Mouse (Mus musculus) heart, embryonic 15.5 days (tissue): ENCODE data around the gene Slc5a6. TPM values are rescaled to one million over a fixed set of nuclear protein-coding genes. Genes with fewer than 3 reads are reported as not detected.
A peak's percentile ranks its signal among the peaks of the same experiment; 100 is the strongest.
"Not testable (repeated sequence)": the region's sequence is repeated elsewhere in the genome, so short reads cannot be mapped to it uniquely, and the experiment has no call there.

ENCODE experiments used
- ATAC-seq: fragments of 200-750 bp; cut with Nextera tagmentation; replicated peaks from 2 replicates; pipeline ENCODE4 v1.8.0; 2017; ENCODE audit warnings: low read depth, moderate TSS enrichment; ENCODE audit not compliant: insufficient number of reproducible peaks, insufficient read depth, low FRiP score
- H3K27ac ChIP-seq: fragments of 300-500 bp; sonication (generic); 2 replicates; pipeline ENCODE4 v1.5.1; 2015; ENCODE audit warnings: mild to moderate bottlenecking, inconsistent platforms
- H3K27me3 ChIP-seq: fragments of 300-500 bp; sonication (generic); 2 replicates; pipeline ENCODE4 v1.6.1; 2015; ENCODE audit warnings: inconsistent platforms
- H3K36me3 ChIP-seq: fragments of 300-500 bp; sonication (generic); 2 replicates; pipeline ENCODE4 v1.6.1; 2015; ENCODE audit warnings: mild to moderate bottlenecking, inconsistent platforms
- H3K4me1 ChIP-seq: fragments of 300-500 bp; sonication (generic); replicated peaks from 2 replicates; pipeline ENCODE4 v1.6.1; 2015; ENCODE audit warnings: inconsistent platforms
- H3K4me2 ChIP-seq: fragments of 300-500 bp; sonication (generic); 2 replicates; pipeline ENCODE4 v1.6.1; 2015; ENCODE audit warnings: inconsistent platforms, mild to moderate bottlenecking, moderate library complexity
- H3K4me3 ChIP-seq: fragments of 300-500 bp; sonication (generic); 2 replicates; pipeline ENCODE4 v1.5.1; 2015; ENCODE audit warnings: mild to moderate bottlenecking, inconsistent platforms
- H3K9ac ChIP-seq: fragments of 300-500 bp; sonication (generic); 2 replicates; pipeline ENCODE4 v1.6.1; 2015; ENCODE audit warnings: mild to moderate bottlenecking, inconsistent platforms
- H3K9me3 ChIP-seq: fragments of 300-500 bp; sonication (generic); replicated peaks from 2 replicates; pipeline ENCODE4 v1.6.1; 2016; ENCODE audit warnings: inconsistent platforms
- WGBS: fragments of 180-500 bp; shearing (Covaris S2); methylation state at CpG from one replicate; pipeline ENCODE4 v1.1.7; 2015; ENCODE audit warnings: mixed read lengths; 5-methylcytosine and 5-hydroxymethylcytosine counted together
- polyA plus RNA-seq: library from polyadenylated mRNA; unstranded; fragments of >200 nt; fragmentation: Nextera tagmentation; extraction: Ambion mirVana; gene quantifications from 2 replicates; pipeline ENCODE4 v1.2.1, GENCODE M21; 2015

Gene Slc5a6
- polyA plus RNA-seq, 1 experiment from 2014 or later, result 5.8 TPM

GRCm38 (mm10) chr5:31055216-31056140 lies 6.8 kb upstream of the Slc5a6 start:
- Histone ChIP-seq H3K4me2 (peak overlapping the region; percentile 96), H3K9ac (peak overlapping the region; percentile 68), H3K4me3 (peak overlapping the region; percentile 60), H3K36me3 (peaks cover 34% of the 10 kb centered on the region; the same call in 1 of the 2 replicates), H3K4me1 (peaks cover 15% of the 10 kb centered on the region), H3K27me3 (no peaks in the 10 kb centered on the region), H3K9me3 (no peaks in the 10 kb centered on the region), H3K27ac (peak overlapping the region; percentile 63; the same call in 1 of the 2 replicates)
- peak; percentile 32; the same call in 1 of the 2 replicates for ATAC-seq
- WGBS, result 22% methylated on average over 19 of the region's 19 CpGs

DNA sequence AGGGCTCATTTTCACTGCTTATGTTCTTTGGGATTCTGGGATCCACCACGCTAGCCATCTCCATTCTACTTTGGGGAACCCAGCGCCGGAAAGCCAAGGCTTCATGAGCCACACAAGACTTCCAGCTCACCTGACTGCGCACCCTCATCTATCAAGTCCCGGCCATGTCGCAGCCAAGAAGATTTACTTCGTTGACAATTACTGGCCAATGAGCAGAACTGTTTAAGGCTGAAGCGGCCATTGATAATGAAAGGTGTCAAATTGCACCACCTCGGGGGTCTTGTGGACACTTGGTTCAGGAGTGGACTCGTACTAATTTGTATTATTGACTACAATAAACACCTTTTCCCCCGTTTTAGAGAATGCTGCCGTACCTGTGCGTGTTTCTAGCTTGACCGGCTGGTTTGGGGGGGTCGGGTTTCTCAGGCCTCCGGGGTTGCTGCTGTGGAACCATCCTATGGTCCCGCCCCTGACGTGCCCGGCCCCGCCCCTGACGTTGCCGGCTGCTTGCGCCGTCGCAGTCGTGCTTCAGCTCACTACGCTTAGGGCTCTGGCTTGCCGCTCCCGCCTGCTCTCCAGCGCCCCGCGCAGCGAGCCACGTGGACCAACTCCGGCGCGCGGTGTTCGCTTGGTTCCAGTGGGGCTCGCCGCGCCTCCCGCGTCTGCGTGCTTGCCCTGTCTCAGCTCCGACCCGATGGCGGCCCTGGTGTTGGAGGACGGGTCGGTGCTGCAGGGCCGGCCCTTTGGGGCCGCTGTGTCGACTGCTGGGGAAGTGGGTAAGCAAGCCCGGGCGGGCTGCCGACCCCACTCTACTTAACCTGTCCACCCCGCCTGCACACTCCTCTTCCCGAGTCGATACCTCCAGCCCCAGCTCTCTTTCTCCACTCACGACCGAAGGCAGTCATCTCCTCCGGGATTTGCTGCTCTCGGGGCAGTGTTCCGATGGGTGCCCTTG lies 5.8 kb upstream of the Slc5a6 start, which contains the start of gene Cad:
TSS of gene Cad (plus strand) at position 520 of the 955 bp plus-strand sequence.
- H3K9ac ChIP-seq, result peak within 1 kb of the TSS; percentile 68

GRCm38 (mm10) chr5:31053728-31054127 lies 5.0 kb upstream of the Slc5a6 start:
- not testable (repeated sequence) for H3K27me3 ChIP-seq, H3K9me3 ChIP-seq, ATAC-seq, H3K9ac ChIP-seq
- H3K4me3 ChIP-seq, result peak overlapping the region; percentile 60
- H3K27ac ChIP-seq, result peak overlapping the region; percentile 63
- WGBS, result 74% methylated on average over 4 of the region's 4 CpGs
- peaks cover 20% of the 10 kb centered on the region for H3K4me1 ChIP-seq
- peaks cover 17% of the 10 kb centered on the region; the same call in 1 of the 2 replicates for H3K36me3 ChIP-seq
- peak overlapping the region; percentile 96 for H3K4me2 ChIP-seq

More for the DNA sequence above, 5.8 kb upstream of the Slc5a6 start, which contains the start of gene Cad:
- under 1% methylated on average over 64 of the region's 64 CpGs for WGBS
- peak; percentile 96 for ATAC-seq
- H3K27me3 ChIP-seq, result no peaks in the 10 kb centered on the region
- H3K27ac ChIP-seq, result peak within 1 kb of the TSS; percentile 63
- peak within 1 kb of the TSS; percentile 60 for H3K4me3 ChIP-seq
- peaks cover 25% of the 10 kb centered on the region; the same call in 1 of the 2 replicates for H3K36me3 ChIP-seq
- H3K4me1 ChIP-seq, result peaks cover 17% of the 10 kb centered on the region
- no peaks in the 10 kb centered on the region for H3K9me3 ChIP-seq
- peak within 1 kb of the TSS; percentile 96 for H3K4me2 ChIP-seq

DNA sequence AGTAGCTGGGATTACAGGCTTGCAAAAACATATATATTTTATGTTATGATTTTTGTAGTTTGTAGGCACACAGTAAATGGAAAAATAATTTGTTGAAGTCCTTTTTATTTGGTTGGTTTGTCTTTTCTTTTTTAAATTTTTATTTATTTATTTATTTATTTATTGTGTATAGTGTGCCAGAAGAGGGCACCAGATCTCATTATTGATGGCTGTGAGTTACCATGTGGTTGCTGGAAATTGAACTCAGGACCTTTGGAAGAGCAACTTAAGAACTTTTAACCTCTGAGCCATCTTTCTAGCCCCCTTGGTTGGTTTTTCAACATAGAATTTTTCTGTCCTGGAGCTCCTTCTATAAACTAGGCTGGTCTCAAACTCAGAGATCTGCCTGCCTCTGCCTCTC lies 1.7 kb upstream of the Slc5a6 start:
- no peaks in the 10 kb centered on the region for H3K27me3 ChIP-seq
- H3K4me3 ChIP-seq, result no peak overlapping the region
- no peak overlapping the region for H3K27ac ChIP-seq
- no peak overlapping the region for H3K9ac ChIP-seq
- 0 out of 2 replicates have a peak, but pooled peaks cover 8% of the 10 kb centered on the region for H3K36me3 ChIP-seq
- ATAC-seq, result no peak
- peaks cover 18% of the 10 kb centered on the region for H3K4me1 ChIP-seq
- no peak overlapping the region for H3K4me2 ChIP-seq
- no peaks in the 10 kb centered on the region for H3K9me3 ChIP-seq

- WGBS, result under 1% methylated on average over 73 of the region's 73 CpGs
Observed at GRCm38 (mm10) chr5:31047848-31048762, 619 bp downstream of the Slc5a6 start, which contains the start of gene Atraid. Atraid (plus strand) TSS chr5:31048312.

GRCm38 (mm10) chr5:31047074-31047473 lies 1.6 kb downstream of the Slc5a6 start:
- H3K27me3 ChIP-seq, result no peaks in the 10 kb centered on the region
- no peak for ATAC-seq
- H3K9me3 ChIP-seq, result no peaks in the 10 kb centered on the region
- peaks cover 8% of the 10 kb centered on the region; the same call in 1 of the 2 replicates for H3K36me3 ChIP-seq
- 76% methylated on average over 5 of the region's 5 CpGs for WGBS
- peak overlapping the region; percentile 86 for H3K4me2 ChIP-seq
- no peak overlapping the region; the same call in 1 of the 2 replicates for H3K27ac ChIP-seq
- H3K9ac ChIP-seq, result peak overlapping the region; percentile 93; the same call in 1 of the 2 replicates
- peaks cover 10% of the 10 kb centered on the region for H3K4me1 ChIP-seq
- peak overlapping the region; percentile 86 for H3K4me3 ChIP-seq

More at GRCm38 (mm10) chr5:31047848-31048762, 619 bp downstream of the Slc5a6 start, which contains the start of gene Atraid:
- peak within 1 kb of the TSS; percentile 99 for H3K27ac ChIP-seq
- peak within 1 kb of the TSS; percentile 86 for H3K4me3 ChIP-seq
- no peaks in the 10 kb centered on the region for H3K27me3 ChIP-seq
- peaks cover 10% of the 10 kb centered on the region for H3K4me1 ChIP-seq
- peak; percentile 96 for ATAC-seq
- peak within 1 kb of the TSS; percentile 86 for H3K4me2 ChIP-seq
- H3K9ac ChIP-seq, result peak within 1 kb of the TSS; percentile 93
- H3K36me3 ChIP-seq, result peaks cover 9% of the 10 kb centered on the region; the same call in 1 of the 2 replicates
- no peaks in the 10 kb centered on the region for H3K9me3 ChIP-seq

- no peak for ATAC-seq
- peaks cover 11% of the 10 kb centered on the region; the same call in 1 of the 2 replicates for H3K36me3 ChIP-seq
- H3K27ac ChIP-seq, result no peak overlapping the region
- H3K9me3 ChIP-seq, result no peaks in the 10 kb centered on the region
- no peak overlapping the region for H3K4me3 ChIP-seq
- peaks cover 10% of the 10 kb centered on the region for H3K4me1 ChIP-seq
- H3K4me2 ChIP-seq, result no peak overlapping the region
- H3K9ac ChIP-seq, result no peak overlapping the region
- 95% methylated on average over 6 of the region's 6 CpGs for WGBS
- no peaks in the 10 kb centered on the region for H3K27me3 ChIP-seq
Observed at GRCm38 (mm10) chr5:31046416-31046815, 2.3 kb downstream of the Slc5a6 start.

DNA sequence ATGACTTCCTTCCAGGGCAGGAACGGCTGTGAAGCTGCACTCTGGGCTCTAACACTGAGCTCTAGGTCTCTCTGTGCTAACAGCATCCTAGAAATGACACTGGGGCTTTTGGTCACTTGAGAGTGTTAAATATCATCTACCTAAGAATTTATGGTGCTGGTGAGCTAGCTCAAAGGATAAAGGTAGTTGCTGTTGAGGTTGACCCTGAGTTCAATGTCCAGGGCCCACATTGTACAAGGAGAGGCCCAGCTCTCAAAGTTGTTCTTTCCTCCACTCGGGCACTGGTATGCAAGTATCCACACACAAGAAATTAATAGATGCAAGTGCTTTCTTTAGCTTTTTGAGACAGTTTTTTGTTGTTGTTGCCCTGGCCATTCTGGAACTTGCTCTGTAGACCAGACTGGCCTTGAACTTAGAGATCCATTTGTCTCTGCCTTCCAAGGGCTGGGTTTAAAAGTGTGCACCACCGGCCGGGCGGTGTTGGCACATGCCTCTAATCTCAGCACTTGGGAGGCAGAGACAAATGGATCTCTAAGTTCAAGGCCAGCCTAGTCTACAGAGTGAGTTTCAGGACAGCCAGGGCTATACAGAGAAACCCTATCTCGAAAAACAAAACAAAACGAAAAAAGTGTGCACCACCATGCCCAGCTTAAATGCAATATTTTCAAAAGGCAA lies 10.4 kb downstream of the Slc5a6 start:
- Histone ChIP-seq H3K9ac (no peak overlapping the region), H3K36me3 (peaks cover 28% of the 10 kb centered on the region; the same call in 1 of the 2 replicates), H3K9me3 (no peaks in the 10 kb centered on the region), H3K4me2 (no peak overlapping the region), H3K27ac (no peak overlapping the region), H3K4me3 (no peak overlapping the region), H3K27me3 (no peaks in the 10 kb centered on the region), H3K4me1 (no peaks in the 10 kb centered on the region; the same call in 1 of the 2 replicates)
- no peak for ATAC-seq
- 84% methylated on average over 7 of the region's 7 CpGs for WGBS

- not testable (repeated sequence) for ATAC-seq, H3K4me3 ChIP-seq, H3K9ac ChIP-seq, H3K4me1 ChIP-seq, H3K27ac ChIP-seq, H3K9me3 ChIP-seq, H3K27me3 ChIP-seq, H3K4me2 ChIP-seq
- peaks cover 18% of the 10 kb centered on the region; the same call in 1 of the 2 replicates for H3K36me3 ChIP-seq
- WGBS, result 77% methylated on average over 11 of the region's 11 CpGs
Observed at GRCm38 (mm10) chr5:31036556-31036955, 12.2 kb downstream of the Slc5a6 start.
